Mouse (Mus musculus) small intestine, adult 2 months (tissue): ENCODE measurements around the gene Efl1.

Source experiments
- CTCF ChIP-seq: fragments of 200-500 bp; IDR thresholded peaks from 2 replicates; pipeline ENCODE4 v1.5.1; 2012; ENCODE audit warnings: low read depth, mild to moderate bottlenecking, control low read depth, inconsistent platforms, low read length, moderate library complexity, mixed read lengths; ENCODE audit not compliant: insufficient replicate concordance, insufficient read length; ENCODE audit errors: extremely low read depth
- POLR2A ChIP-seq: fragments of 200-500 bp; IDR thresholded peaks from 2 replicates; pipeline ENCODE4 v1.6.1; 2012; ENCODE audit warnings: low read depth, mild to moderate bottlenecking, control low read depth, inconsistent platforms, low read length, moderate library complexity

DNA sequence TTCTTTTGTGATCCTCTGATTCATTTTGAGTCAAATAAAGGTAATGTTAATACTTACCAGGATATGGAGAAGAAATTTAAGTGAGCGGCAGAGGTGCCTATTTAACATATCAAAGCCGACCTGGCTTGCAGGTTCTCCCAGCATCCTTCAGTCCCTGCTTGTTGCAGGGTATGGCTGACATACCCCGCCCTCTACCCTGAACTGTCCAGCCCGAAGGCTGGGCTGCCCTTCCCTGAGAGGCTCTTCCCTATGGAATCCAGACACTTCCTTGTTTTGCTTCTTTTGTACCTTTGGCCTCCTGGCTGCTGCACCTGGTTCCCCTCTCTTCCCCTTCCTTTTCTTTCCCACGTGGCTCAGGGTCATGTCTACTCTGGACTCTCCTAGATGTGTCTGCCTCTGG lies 160.7 kb downstream of the Efl1 start:
- no peak for TF ChIP-seq CTCF
- TF ChIP-seq POLR2A, result no peak
